Mouse (Mus musculus) spleen, adult 18-20 months (tissue): ENCODE measurements around the gene 1110057P08Rik.
"Not testable (repeated sequence)": the region's sequence is repeated elsewhere in the genome, so short reads cannot be mapped to it uniquely, and the experiment has no call there.

ENCODE experiments used
- DNase-seq, 2 experiments: peaks; one replicate each; pipeline ENCODE4 v3.0.0; 2022; ENCODE audit warnings: mixed read lengths in 2 of 2

1110057P08Rik gene

DNA sequence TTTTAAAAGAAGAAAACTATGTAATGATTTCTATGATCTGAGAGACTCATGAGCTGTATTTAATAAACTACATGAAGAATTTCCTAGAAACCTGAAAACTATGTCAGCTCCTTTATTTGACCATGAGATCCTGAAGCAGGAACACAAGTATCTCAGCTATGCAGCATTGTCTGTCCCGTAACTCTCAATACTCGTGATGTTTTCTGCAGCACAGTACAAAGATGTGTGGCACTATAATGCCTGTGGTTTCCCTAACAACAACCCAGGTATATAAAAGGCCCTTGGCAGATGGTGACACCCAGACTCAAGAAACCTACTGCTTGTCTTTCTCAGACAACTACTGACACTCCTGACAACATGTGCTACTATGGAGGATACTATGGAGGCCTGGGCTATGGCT is at the start of gene 1110057P08Rik:
Gene 1110057P08Rik, plus strand, starts transcription at position 301 of the 400 bp plus-strand sequence.
- no peak for DNase-seq

DNA sequence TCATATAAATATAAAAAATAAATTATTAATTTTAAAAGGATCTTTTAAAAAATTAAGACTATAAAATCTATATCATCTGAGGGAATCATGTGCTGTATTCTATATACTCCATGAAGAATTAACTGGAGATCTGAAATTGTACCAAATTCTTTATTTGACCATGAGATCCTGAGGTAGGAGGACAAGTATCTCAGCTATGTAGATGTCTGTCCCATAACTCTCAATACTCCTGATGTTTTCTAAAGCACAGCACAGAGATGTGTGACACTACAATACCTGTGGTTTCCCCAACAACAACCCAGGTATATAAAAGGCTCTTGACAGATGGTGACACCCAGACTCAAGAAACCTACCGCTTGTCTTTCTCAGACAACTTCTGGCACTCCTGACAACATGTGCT is 34.0 kb upstream of the 1110057P08Rik start, which contains the start of gene Gm6358:
Gene Gm6358, plus strand, starts transcription at position 301 of the 400 bp plus-strand sequence.
- DNase-seq = no peak

DNA sequence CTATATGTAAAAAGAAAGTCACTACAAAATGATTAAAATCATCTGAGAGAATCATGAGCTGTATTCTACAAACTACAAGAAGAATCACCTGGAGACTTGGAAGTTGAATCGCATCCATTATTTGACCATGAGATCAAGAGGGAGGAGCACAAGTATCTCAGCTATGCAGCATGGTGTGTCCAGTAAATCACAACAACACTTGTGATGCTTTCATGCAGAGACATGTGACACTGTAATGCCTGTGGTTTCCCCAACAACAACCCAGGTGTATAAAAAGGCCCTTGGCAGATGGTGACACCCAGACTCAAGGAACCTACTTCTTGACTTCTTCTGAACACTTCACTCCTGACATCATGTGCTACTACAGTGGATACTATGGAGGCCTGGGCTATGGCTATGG is 23.7 kb upstream of the 1110057P08Rik start, which contains the start of gene Gm10061:
Gene Gm10061, plus strand, starts transcription at position 301 of the 400 bp plus-strand sequence.
- DNase-seq = no peak

DNA sequence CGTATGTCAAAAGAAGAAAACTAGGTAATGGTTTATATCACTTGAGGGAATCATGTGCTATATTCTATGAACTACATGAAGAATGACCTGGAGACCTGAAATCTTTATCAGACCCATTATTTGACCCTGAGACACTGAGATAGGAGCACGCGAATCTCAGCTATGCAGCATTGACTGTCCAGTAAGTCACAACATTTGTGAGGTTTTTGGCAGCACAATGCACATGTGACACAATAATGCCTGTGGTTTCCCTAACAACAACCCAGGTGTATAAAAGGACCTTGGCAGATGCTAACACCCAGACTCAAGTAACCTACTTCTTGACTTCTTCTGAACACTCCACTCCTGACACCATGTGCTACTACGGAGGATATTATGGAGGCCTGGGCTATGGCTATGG is 16.9 kb upstream of the 1110057P08Rik start, which contains the start of gene Gm9789:
Gene Gm9789, plus strand, starts transcription at position 301 of the 400 bp plus-strand sequence.
- DNase-seq = no peak

DNA sequence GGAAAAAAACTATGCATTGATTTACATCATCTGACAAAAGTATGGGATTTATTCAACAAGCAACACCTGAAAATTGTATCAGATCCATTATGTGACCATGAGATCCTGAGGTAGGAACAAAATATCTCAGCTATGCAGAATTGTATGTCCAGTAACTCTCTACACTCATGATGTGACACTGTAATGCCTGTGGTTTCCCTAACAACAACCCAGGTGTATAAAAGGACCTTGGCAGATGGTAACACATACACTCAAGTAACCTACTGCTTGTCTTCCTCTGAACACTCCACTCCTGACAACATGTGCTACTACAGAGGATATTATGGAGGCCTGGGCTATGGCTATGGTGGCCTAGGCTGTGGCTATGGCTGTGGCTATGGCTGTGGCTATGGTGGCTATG is 5.3 kb upstream of the 1110057P08Rik start, which contains the start of gene Gm7735:
Gene Gm7735, plus strand, starts transcription at position 301 of the 400 bp plus-strand sequence.
- DNase-seq = not testable (repeated sequence)

DNA sequence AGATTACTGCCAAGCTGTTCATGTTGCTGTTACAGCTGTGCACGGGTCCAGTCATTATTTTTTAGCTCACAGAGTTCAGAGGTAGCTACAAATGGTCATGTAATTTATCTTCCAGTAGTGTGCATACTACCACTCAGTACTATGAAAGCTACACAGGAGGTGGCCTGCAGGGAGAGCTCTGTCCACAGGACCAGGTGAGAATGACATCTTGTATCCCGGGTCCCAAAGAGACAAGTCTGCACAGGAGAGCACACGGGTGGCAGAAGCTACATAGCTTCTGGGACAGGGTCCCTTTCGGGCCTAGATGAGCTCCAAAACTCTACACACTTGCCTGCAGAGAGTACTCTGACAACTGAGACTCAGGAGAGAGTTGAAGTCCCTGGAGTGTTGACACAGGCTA is 14.1 kb downstream of the 1110057P08Rik start:
- no peak for DNase-seq

DNA sequence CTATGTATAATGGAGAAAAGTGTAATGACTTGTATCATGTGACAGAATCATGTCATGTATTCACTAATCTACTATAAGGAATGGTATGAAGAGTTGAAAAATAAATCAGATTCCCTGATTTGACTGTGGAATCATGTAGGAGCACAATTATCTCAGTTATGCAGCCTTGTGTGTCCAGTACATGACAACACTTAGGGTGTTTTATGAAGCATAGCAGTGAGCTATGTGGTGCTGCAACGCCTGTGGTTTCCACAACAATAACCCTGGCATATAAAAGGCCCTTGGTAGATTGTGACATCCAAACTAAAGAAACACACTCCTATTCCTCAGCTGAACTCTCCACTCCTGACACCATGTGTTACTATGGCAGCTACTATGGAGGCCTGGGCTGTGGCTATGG is 31.0 kb downstream of the 1110057P08Rik start, which contains the start of gene Krtap20-2:
Gene Krtap20-2, plus strand, starts transcription at position 301 of the 400 bp plus-strand sequence.
- DNase-seq = no peak
